Mouse (Mus musculus): ENCODE data around the gene Cav3. TPM values are rescaled to one million over a fixed set of nuclear protein-coding genes. Genes with fewer than 3 reads are reported as not detected.

The Cav3 gene
- not detected for polyA plus RNA-seq (2014; fragmentation: Illumina TruSeq; extraction: RNeasy Lipid Tissue Mini Kit (QIAGEN cat#74804); ENCODE audit: low read depth, low replicate concordance)

GRCm38 (mm10) chr6:112459341-112459749, at the start of gene Cav3:
Gene Cav3 (plus strand): TSS chr6:112459505.

GRCm38 (mm10) chr6:112489910-112490559, 30.7 kb downstream of the Cav3 start, which contains the start of gene Oxtr:
Gene Oxtr (minus strand): TSS chr6:112489943.

Other genes starting within 250 kb of the Cav3 start
- 3.5 TPM for gene Lmcd1, start 185.7 kb upstream of the Cav3 start, polyA plus RNA-seq (2014; fragmentation: Illumina TruSeq; extraction: RNeasy Lipid Tissue Mini Kit (QIAGEN cat#74804); ENCODE audit: low read depth, low replicate concordance)
- gene Ssu2, start 71.5 kb upstream of the Cav3 start, polyA plus RNA-seq (2014; fragmentation: Illumina TruSeq; extraction: RNeasy Lipid Tissue Mini Kit (QIAGEN cat#74804); ENCODE audit: low read depth, low replicate concordance), result 0.81 TPM
- gene Oxtr, start 30.4 kb downstream of the Cav3 start, polyA plus RNA-seq (2014; fragmentation: Illumina TruSeq; extraction: RNeasy Lipid Tissue Mini Kit (QIAGEN cat#74804); ENCODE audit: low read depth, low replicate concordance), result 0.20 TPM
- 3.8 TPM for gene Rad18, start 237.2 kb downstream of the Cav3 start, polyA plus RNA-seq (2014; fragmentation: Illumina TruSeq; extraction: RNeasy Lipid Tissue Mini Kit (QIAGEN cat#74804); ENCODE audit: low read depth, low replicate concordance)

Data from kidney, adult 10 weeks (tissue).